Mouse (Mus musculus) T-helper 1 cell (primary cell): ENCODE measurements around the gene Tspan4.

ENCODE experiments used
- in situ Hi-C: fragments of 300-600 bp; cut with MboI, MseI; formaldehyde crosslinking; loops from one replicate; pipeline ENCODE4 v1.15.1; 2025; ENCODE audit warnings: high pct_unique_total_duplicates

Tspan4 gene

DNA sequence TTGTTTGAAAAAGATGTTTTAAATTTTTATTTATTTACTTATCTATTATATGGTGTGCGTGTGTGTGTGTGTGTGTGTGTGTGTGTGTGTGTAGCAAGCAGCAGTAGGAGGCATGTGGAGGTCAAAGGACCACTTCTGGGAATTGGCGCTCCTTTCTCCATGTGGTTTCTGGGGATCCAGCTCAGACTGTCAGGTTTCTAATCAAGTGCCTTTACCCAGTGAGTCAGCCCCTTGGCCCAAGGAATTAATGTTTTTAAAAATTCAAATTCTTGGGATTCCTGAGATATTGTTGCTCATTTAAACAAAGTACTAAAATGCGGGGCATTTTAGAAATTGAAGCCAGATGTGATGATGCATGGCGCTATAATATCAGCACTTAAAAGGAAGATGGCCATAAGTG is 66.6 kb downstream of the Tspan4 start:
- in situ Hi-C loops, result no loop called here

DNA sequence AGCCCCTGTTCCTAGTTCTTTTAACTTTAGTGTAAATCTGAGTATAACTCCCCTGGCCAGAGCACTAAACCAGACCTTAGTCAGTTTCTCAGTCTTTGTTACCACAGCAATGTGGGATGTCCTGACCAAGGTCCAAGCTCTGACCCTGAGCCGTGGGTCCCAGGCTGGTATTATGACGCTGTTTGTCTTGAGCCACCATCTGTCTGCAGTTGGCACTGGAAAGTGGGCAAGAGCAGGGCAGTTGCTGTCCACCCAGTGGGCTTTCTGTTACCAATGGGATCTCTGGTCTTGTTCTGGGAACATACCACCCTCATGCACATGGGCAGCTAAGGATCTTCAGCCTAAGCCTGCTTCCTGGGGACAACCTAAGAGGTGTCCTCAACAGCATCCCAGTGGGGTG is 67.5 kb downstream of the Tspan4 start:
- in situ Hi-C loops, result no loop called here
